Comparison of ENCODE assay signal across 19 mouse cellular contexts in the genomic region with DNA sequence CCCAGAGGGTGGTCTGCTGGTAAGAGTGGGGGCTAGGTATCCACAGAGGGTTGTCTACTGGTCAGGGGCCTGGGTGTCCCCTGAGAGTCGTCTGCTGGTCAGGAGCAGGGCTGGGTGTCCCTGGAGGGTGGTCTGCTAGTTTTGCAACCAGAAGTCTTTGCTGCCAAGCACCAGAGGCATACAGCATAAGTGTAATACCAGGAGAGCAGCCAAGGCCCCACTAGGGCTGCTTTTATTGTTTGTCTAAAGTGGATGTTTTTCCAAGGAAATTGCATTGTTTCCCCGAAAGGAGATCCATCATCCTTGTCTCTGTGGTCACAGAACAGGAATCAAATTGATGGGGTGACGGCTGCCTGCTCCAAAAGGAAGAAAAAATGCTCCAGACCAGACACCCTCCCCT.
DNase-seq lines count a peak whose midpoint lies in the region; ATAC-seq and TF ChIP-seq lines count a peak whose summit lies in the region.
"Had no signal": no experiment of that assay in that cellular context is flagged by ENCODE, and none has a peak within 500 bp of the region (broad histone marks: within the 10 kb centered on the region; RNA-seq: fewer than 3 reads in every experiment).

No protein-coding gene starts in this region.

- H3K9ac ChIP-seq in lung, embryonic 14.5 days = no peak overlapping the region
- H3K9ac ChIP-seq in midbrain, embryonic 11.5 days (ENCODE audit: low read length) = no peak overlapping the region
- H3K9ac ChIP-seq in midbrain, embryonic 14.5 days (replicated peaks; ENCODE audit: low read length) = no peak overlapping the region
- H3K9ac ChIP-seq: embryonic facial prominence, embryonic 12.5 days; forebrain, embryonic 15.5 days; heart, embryonic 15.5 days; hindbrain, embryonic 14.5 days had no signal

- peak; percentile 58; the same call in 1 of the 2 replicates for ATAC-seq in lung, embryonic 14.5 days (ENCODE audit: insufficient read depth)
- ATAC-seq in midbrain, embryonic 11.5 days (ENCODE audit: low FRiP score) = no peak
- no peak for ATAC-seq in midbrain, embryonic 14.5 days (ENCODE audit: low FRiP score, low TSS enrichment)
- ATAC-seq: forebrain, embryonic 15.5 days had no signal

- WGBS in lung, embryonic 14.5 days = 14% methylated on average over 3 of the region's 3 CpGs
- 78% methylated on average over 3 of the region's 3 CpGs for WGBS in midbrain, embryonic 11.5 days
- WGBS in midbrain, embryonic 14.5 days = 76% methylated on average over 3 of the region's 3 CpGs

- H3K36me3 ChIP-seq in lung, embryonic 14.5 days (ENCODE audit: insufficient read depth) = no peaks in the 10 kb centered on the region
- H3K36me3 ChIP-seq in midbrain, embryonic 11.5 days (ENCODE audit: control insufficient read depth, insufficient read depth, low read length) = no peaks in the 10 kb centered on the region
- H3K36me3 ChIP-seq in midbrain, embryonic 14.5 days (ENCODE audit: control insufficient read depth, insufficient read depth, low read length) = no peaks in the 10 kb centered on the region
- H3K36me3 ChIP-seq: embryonic facial prominence, embryonic 12.5 days; forebrain, embryonic 15.5 days; heart, embryonic 15.5 days; hindbrain, embryonic 10.5 days had no signal

- no peaks in the 10 kb centered on the region for H3K9me3 ChIP-seq in lung, embryonic 14.5 days (ENCODE audit: low read depth, low read length)
- H3K9me3 ChIP-seq in midbrain, embryonic 11.5 days (ENCODE audit: control insufficient read depth, low read length) = no peaks in the 10 kb centered on the region
- H3K9me3 ChIP-seq in midbrain, embryonic 14.5 days (ENCODE audit: control insufficient read depth, low read length) = no peaks in the 10 kb centered on the region
- H3K9me3 ChIP-seq: embryonic facial prominence, embryonic 12.5 days; forebrain, embryonic 15.5 days; heart, embryonic 15.5 days; hindbrain, embryonic 10.5 days had no signal

- DNase-seq in gastrocnemius, adult 2 months = peak; percentile 24
- no peak for DNase-seq in gastrocnemius, postnatal 10 days
- DNase-seq in lung, embryonic 14.5 days = peak; percentile 73
- DNase-seq in lung, postnatal 25 days (ENCODE audit: low spot score) = no peak
- peak; percentile 6 for DNase-seq in midbrain, embryonic 11.5 days (ENCODE audit: low spot score, missing footprints)
- no peak for DNase-seq in midbrain, embryonic 14.5 days
- DNase-seq in right cerebral cortex, postnatal 36 days (ENCODE audit: low spot score in 2 of 2) = no peak
- DNase-seq: adrenal gland, postnatal 10 days; cerebellum, adult 11 months; cerebellum, adult 9-10 months; cerebellum, postnatal 25 days; gastrocnemius, postnatal 14 days; heart, adult 2 months had no signal

- intact Hi-C loops in gastrocnemius, adult 2 months (cut with DNase I) = no loop called here

- no peak overlapping the region for H3K27ac ChIP-seq in gastrocnemius, adult 2 months
- no peak overlapping the region for H3K27ac ChIP-seq in lung, embryonic 14.5 days (ENCODE audit: low read depth)
- H3K27ac ChIP-seq in midbrain, embryonic 11.5 days (ENCODE audit: low read depth, low read length) = no peak overlapping the region
- no peak overlapping the region for H3K27ac ChIP-seq in midbrain, embryonic 14.5 days (replicated peaks; ENCODE audit: low read depth, low read length)
- H3K27ac ChIP-seq: embryonic facial prominence, embryonic 12.5 days; forebrain, embryonic 15.5 days; heart, adult 2 months; heart, embryonic 15.5 days; hindbrain, embryonic 10.5 days; hindbrain, embryonic 14.5 days had no signal

- no peak overlapping the region for H3K4me2 ChIP-seq in lung, embryonic 14.5 days
- no peak overlapping the region for H3K4me2 ChIP-seq in midbrain, embryonic 11.5 days
- H3K4me2 ChIP-seq in midbrain, embryonic 14.5 days (ENCODE audit: low read length) = no peak overlapping the region
- H3K4me2 ChIP-seq: embryonic facial prominence, embryonic 12.5 days; forebrain, embryonic 15.5 days; heart, embryonic 11.5 days; heart, embryonic 15.5 days; hindbrain, embryonic 14.5 days had no signal

- no peak overlapping the region for H3K4me3 ChIP-seq in gastrocnemius, adult 2 months
- no peak overlapping the region for H3K4me3 ChIP-seq in lung, embryonic 14.5 days (ENCODE audit: low read depth, low read length)
- no peak overlapping the region for H3K4me3 ChIP-seq in midbrain, embryonic 11.5 days (ENCODE audit: low read depth, low read length)
- H3K4me3 ChIP-seq in midbrain, embryonic 14.5 days (replicated peaks; ENCODE audit: low read depth, low read length) = no peak overlapping the region
- H3K4me3 ChIP-seq: embryonic facial prominence, embryonic 12.5 days; forebrain, embryonic 15.5 days; heart, adult 2 months; heart, embryonic 15.5 days; hindbrain, embryonic 10.5 days had no signal

- no peak for TF ChIP-seq CTCF in gastrocnemius, adult 2 months (IDR thresholded peaks at IDR 0.05)
- TF ChIP-seq CTCF in lung, embryonic 14.5 days (IDR thresholded peaks at IDR 0.05; ENCODE audit: low read depth) = no peak

- H3K4me1 ChIP-seq in lung, embryonic 14.5 days (ENCODE audit: insufficient read depth) = no peaks in the 10 kb centered on the region
- H3K4me1 ChIP-seq in midbrain, embryonic 11.5 days (ENCODE audit: control insufficient read depth, insufficient read depth, low read length) = no peaks in the 10 kb centered on the region
- no peaks in the 10 kb centered on the region for H3K4me1 ChIP-seq in midbrain, embryonic 14.5 days (ENCODE audit: control insufficient read depth, insufficient read depth, low read length)
- H3K4me1 ChIP-seq: embryonic facial prominence, embryonic 12.5 days; forebrain, embryonic 15.5 days; heart, embryonic 15.5 days had no signal

- no peaks in the 10 kb centered on the region for H3K27me3 ChIP-seq in lung, embryonic 14.5 days (ENCODE audit: insufficient read depth, low read length)
- H3K27me3 ChIP-seq in midbrain, embryonic 11.5 days (ENCODE audit: control insufficient read depth, insufficient read depth, low read length) = no peaks in the 10 kb centered on the region
- no peaks in the 10 kb centered on the region for H3K27me3 ChIP-seq in midbrain, embryonic 14.5 days (ENCODE audit: control insufficient read depth, insufficient read depth, low read length)
- H3K27me3 ChIP-seq: embryonic facial prominence, embryonic 12.5 days; forebrain, embryonic 15.5 days; heart, embryonic 15.5 days had no signal

Comparison
In these comparisons a context has a peak if more than half of its experiments do, and no peak if none do; other contexts are left out.
1. DNase-seq: peak in gastrocnemius, adult 2 months (single experiment), lung, embryonic 14.5 days (single experiment) and midbrain, embryonic 11.5 days (single experiment); none in gastrocnemius, postnatal 10 days (single experiment), lung, postnatal 25 days (single experiment), midbrain, embryonic 14.5 days (single experiment) and right cerebral cortex, postnatal 36 days (0 of 2).